Mouse (Mus musculus) ES-E14 (cell line): ENCODE measurements around the gene Nid2.

ENCODE experiments used
- CHD2 ChIP-seq: IDR thresholded peaks from 2 replicates; pipeline ENCODE4 v1.6.1; 2014; ENCODE audit warnings: mild to moderate bottlenecking, low read depth, low read length, inconsistent platforms
- HCFC1 ChIP-seq: IDR thresholded peaks from 2 replicates; pipeline ENCODE4 v1.6.1; 2012; ENCODE audit warnings: low read length, inconsistent platforms, borderline replicate concordance; ENCODE audit not compliant: insufficient read depth
- MAFK ChIP-seq: IDR thresholded peaks from 2 replicates; pipeline ENCODE4 v1.6.1; 2014; ENCODE audit warnings: mild to moderate bottlenecking, low read depth, low read length, inconsistent platforms; ENCODE audit not compliant: insufficient read depth
- ZC3H11A ChIP-seq: IDR thresholded peaks from 2 replicates; pipeline ENCODE4 v1.6.1; 2012; ENCODE audit warnings: low read depth, mild to moderate bottlenecking, inconsistent platforms, low read length, borderline replicate concordance
- ZNF384 ChIP-seq: IDR thresholded peaks from 2 replicates; pipeline ENCODE4 v1.6.1; 2012; ENCODE audit warnings: low read depth, low read length, inconsistent platforms

DNA sequence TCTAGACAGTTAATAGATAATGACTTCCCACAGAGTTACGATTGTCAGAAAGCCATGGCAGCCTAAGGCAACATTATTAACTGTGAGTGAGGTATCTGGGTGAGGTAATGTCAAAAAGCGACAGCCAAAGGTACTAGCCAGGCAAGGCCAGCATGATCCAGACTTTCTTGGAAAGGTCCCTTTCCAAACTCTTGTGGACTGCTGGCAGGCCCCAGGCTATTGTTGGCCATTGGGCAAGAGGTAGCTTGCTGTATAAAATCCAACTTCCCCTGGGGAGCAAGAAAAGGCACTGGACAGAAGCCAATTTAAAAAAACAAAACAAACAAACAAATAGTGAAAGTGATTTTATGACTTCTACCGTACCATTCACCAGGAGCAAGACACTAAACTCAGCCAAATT, 56.3 kb downstream of the Nid2 start:
- TF ChIP-seq MAFK, result no peak
- TF ChIP-seq ZC3H11A, result no peak
- TF ChIP-seq ZNF384, result no peak
- TF ChIP-seq HCFC1, result no peak
- TF ChIP-seq CHD2, result no peak
